Mouse (Mus musculus): ENCODE data around the gene Timp2. TPM values are rescaled to one million over a fixed set of nuclear protein-coding genes. Genes with fewer than 3 reads are reported as not detected.

Timp2 gene
- polyA plus RNA-seq, 1 experiment from 2014 or later = 36.0 TPM

GRCm38 (mm10) chr11:118366559-118366958, 11.0 kb upstream of the Timp2 start:
- Histone ChIP-seq H3K9me3 (replicated peaks) (no peaks in the 10 kb centered on the region), H3K4me1 (peaks cover 7% of the 10 kb centered on the region; the same call in 1 of the 2 replicates), H3K36me3 (ENCODE audit: poor library complexity, severe bottlenecking) (no peaks in the 10 kb centered on the region), H3K4me2 (no peak overlapping the region), H3K27ac (no peak overlapping the region), H3K27me3 (0 out of 2 replicates have a peak, but pooled peaks cover 5% of the 10 kb centered on the region), H3K4me3 (no peak overlapping the region), H3K9ac (no peak overlapping the region)
- WGBS = 84% methylated on average over 8 of the region's 8 CpGs
- no peak for ATAC-seq

GRCm38 (mm10) chr11:118366108-118366507, 10.6 kb upstream of the Timp2 start:
- Histone ChIP-seq H3K4me3 (no peak overlapping the region), H3K36me3 (ENCODE audit: poor library complexity, severe bottlenecking) (no peaks in the 10 kb centered on the region), H3K27me3 (0 out of 2 replicates have a peak, but pooled peaks cover 5% of the 10 kb centered on the region), H3K4me2 (no peak overlapping the region), H3K9me3 (replicated peaks) (no peaks in the 10 kb centered on the region), H3K4me1 (peaks cover 7% of the 10 kb centered on the region; the same call in 1 of the 2 replicates), H3K27ac (no peak overlapping the region), H3K9ac (no peak overlapping the region)
- ATAC-seq = no peak
- 71% methylated on average over 3 of the region's 3 CpGs for WGBS

GRCm38 (mm10) chr11:118365171-118365570, 9.6 kb upstream of the Timp2 start:
- WGBS = 86% methylated on average over 7 of the region's 7 CpGs

GRCm38 (mm10) chr11:118364021-118364420, 8.5 kb upstream of the Timp2 start:
- ATAC-seq = no peak
- WGBS = 85% methylated on average over 4 of the region's 4 CpGs
- Histone ChIP-seq H3K27ac (no peak overlapping the region), H3K4me2 (no peak overlapping the region), H3K4me3 (no peak overlapping the region), H3K36me3 (ENCODE audit: poor library complexity, severe bottlenecking) (no peaks in the 10 kb centered on the region), H3K9ac (no peak overlapping the region), H3K4me1 (peaks cover 16% of the 10 kb centered on the region; the same call in 1 of the 2 replicates), H3K9me3 (replicated peaks) (no peaks in the 10 kb centered on the region), H3K27me3 (0 out of 2 replicates have a peak, but pooled peaks cover 5% of the 10 kb centered on the region)

More at GRCm38 (mm10) chr11:118365171-118365570, 9.6 kb upstream of the Timp2 start:
- Histone ChIP-seq H3K27me3 (0 out of 2 replicates have a peak, but pooled peaks cover 5% of the 10 kb centered on the region), H3K9ac (no peak overlapping the region), H3K27ac (no peak overlapping the region), H3K4me2 (no peak overlapping the region), H3K4me3 (no peak overlapping the region), H3K36me3 (ENCODE audit: poor library complexity, severe bottlenecking) (no peaks in the 10 kb centered on the region), H3K9me3 (replicated peaks) (no peaks in the 10 kb centered on the region), H3K4me1 (peaks cover 16% of the 10 kb centered on the region; the same call in 1 of the 2 replicates)
- no peak for ATAC-seq

- Histone ChIP-seq H3K27me3 (0 out of 2 replicates have a peak, but pooled peaks cover 5% of the 10 kb centered on the region), H3K36me3 (ENCODE audit: poor library complexity, severe bottlenecking) (no peaks in the 10 kb centered on the region), H3K9me3 (replicated peaks) (no peaks in the 10 kb centered on the region), H3K9ac (0 out of 2 replicates have a peak overlapping the region, but pooled peaks have one; percentile 30), H3K4me2 (0 out of 2 replicates have a peak overlapping the region, but pooled peaks have one; percentile 1), H3K4me1 (peaks cover 16% of the 10 kb centered on the region; the same call in 1 of the 2 replicates), H3K4me3 (no peak overlapping the region), H3K27ac (no peak overlapping the region)
- WGBS = 12% methylated on average over 8 of the region's 8 CpGs
- ATAC-seq = no peak
These were observed 7.5 kb upstream of the Timp2 start for GRCm38 (mm10) chr11:118362971-118363518.

- Histone ChIP-seq H3K4me2 (no peak overlapping the region), H3K4me1 (peaks cover 16% of the 10 kb centered on the region; the same call in 1 of the 2 replicates), H3K36me3 (ENCODE audit: poor library complexity, severe bottlenecking) (no peaks in the 10 kb centered on the region), H3K27ac (no peak overlapping the region), H3K27me3 (0 out of 2 replicates have a peak, but pooled peaks cover 5% of the 10 kb centered on the region), H3K9me3 (replicated peaks) (no peaks in the 10 kb centered on the region), H3K4me3 (no peak overlapping the region), H3K9ac (0 out of 2 replicates have a peak overlapping the region, but pooled peaks have one; percentile 30)
- no peak for ATAC-seq
- 75% methylated on average over 1 of the region's 1 CpGs for WGBS
These were observed 7.0 kb upstream of the Timp2 start for GRCm38 (mm10) chr11:118362501-118362900.

- Histone ChIP-seq H3K4me1 (peaks cover 18% of the 10 kb centered on the region), H3K36me3 (ENCODE audit: poor library complexity, severe bottlenecking) (no peaks in the 10 kb centered on the region), H3K4me3 (no peak overlapping the region), H3K27ac (peak overlapping the region; percentile 27; the same call in 1 of the 2 replicates), H3K9me3 (replicated peaks) (no peaks in the 10 kb centered on the region), H3K4me2 (no peak overlapping the region), H3K27me3 (0 out of 2 replicates have a peak, but pooled peaks cover 5% of the 10 kb centered on the region), H3K9ac (no peak overlapping the region)
- WGBS = 70% methylated on average over 10 of the region's 10 CpGs
- peak; percentile 50; the same call in 1 of the 2 replicates for ATAC-seq
These were observed 5.4 kb upstream of the Timp2 start for GRCm38 (mm10) chr11:118360907-118361341.

GRCm38 (mm10) chr11:118360491-118360890, 5.0 kb upstream of the Timp2 start:
- Histone ChIP-seq H3K9ac (no peak overlapping the region), H3K4me2 (no peak overlapping the region), H3K9me3 (replicated peaks) (no peaks in the 10 kb centered on the region), H3K27ac (peak overlapping the region; percentile 27), H3K4me1 (peaks cover 22% of the 10 kb centered on the region), H3K36me3 (ENCODE audit: poor library complexity, severe bottlenecking) (no peaks in the 10 kb centered on the region), H3K27me3 (0 out of 2 replicates have a peak, but pooled peaks cover 5% of the 10 kb centered on the region), H3K4me3 (no peak overlapping the region)
- ATAC-seq = no peak; the same call in 1 of the 2 replicates
- WGBS = 81% methylated on average over 7 of the region's 7 CpGs

GRCm38 (mm10) chr11:118355205-118355604, 335 bp downstream of the Timp2 start:
- Histone ChIP-seq H3K4me3 (peak overlapping the region; percentile 80), H3K27ac (peak overlapping the region; percentile 90), H3K27me3 (no peaks in the 10 kb centered on the region), H3K4me2 (peak overlapping the region; percentile 89), H3K36me3 (ENCODE audit: poor library complexity, severe bottlenecking) (no peaks in the 10 kb centered on the region), H3K9me3 (replicated peaks) (no peaks in the 10 kb centered on the region), H3K9ac (peak overlapping the region; percentile 93), H3K4me1 (peaks cover 34% of the 10 kb centered on the region)
- ATAC-seq = peak; percentile 95
- WGBS = under 1% methylated on average over 40 of the region's 43 CpGs

- peak; percentile 54 for ATAC-seq
- H3K9me3 ChIP-seq (replicated peaks) = no peaks in the 10 kb centered on the region
- H3K36me3 ChIP-seq (ENCODE audit: poor library complexity, severe bottlenecking) = no peaks in the 10 kb centered on the region
- peak overlapping the region; percentile 93 for H3K9ac ChIP-seq
- H3K27ac ChIP-seq = peak overlapping the region; percentile 90
- no peaks in the 10 kb centered on the region for H3K27me3 ChIP-seq
- under 1% methylated on average over 46 of the region's 47 CpGs for WGBS
- H3K4me2 ChIP-seq = peak overlapping the region; percentile 89
- peak overlapping the region; percentile 80 for H3K4me3 ChIP-seq
- peaks cover 33% of the 10 kb centered on the region for H3K4me1 ChIP-seq
These were observed 826 bp downstream of the Timp2 start for GRCm38 (mm10) chr11:118354636-118355191.

- no peak overlapping the region for H3K4me3 ChIP-seq
- H3K27me3 ChIP-seq = no peaks in the 10 kb centered on the region
- H3K36me3 ChIP-seq (ENCODE audit: poor library complexity, severe bottlenecking) = no peaks in the 10 kb centered on the region
- peaks cover 53% of the 10 kb centered on the region for H3K4me1 ChIP-seq
- ATAC-seq = no peak
- no peak overlapping the region for H3K4me2 ChIP-seq
- no peak overlapping the region for H3K27ac ChIP-seq
- H3K9ac ChIP-seq = no peak overlapping the region
- WGBS = 88% methylated on average over 5 of the region's 5 CpGs
- no peaks in the 10 kb centered on the region for H3K9me3 ChIP-seq (replicated peaks)
These were observed 6.0 kb downstream of the Timp2 start for GRCm38 (mm10) chr11:118349494-118349893.

GRCm38 (mm10) chr11:118348877-118349276, 6.7 kb downstream of the Timp2 start:
- WGBS = 81% methylated on average over 5 of the region's 5 CpGs
- Histone ChIP-seq H3K4me2 (no peak overlapping the region), H3K36me3 (ENCODE audit: poor library complexity, severe bottlenecking) (no peaks in the 10 kb centered on the region), H3K4me1 (peaks cover 49% of the 10 kb centered on the region), H3K27me3 (no peaks in the 10 kb centered on the region), H3K4me3 (no peak overlapping the region), H3K27ac (no peak overlapping the region), H3K9ac (no peak overlapping the region), H3K9me3 (replicated peaks) (no peaks in the 10 kb centered on the region)
- ATAC-seq = no peak
